15 mouse cellular contexts compared by ENCODE assay signal in genomic region chr5:100200805-100201204, GRCm38 (mm10). TPM values are rescaled to one million over a fixed set of nuclear protein-coding genes. Genes with fewer than 3 reads are reported as not detected.
DNase-seq lines count a peak whose midpoint lies in the region; ATAC-seq and TF ChIP-seq lines count a peak whose summit lies in the region.
"Had no signal": no experiment of that assay in that cellular context is flagged by ENCODE, and none has a peak within 500 bp of the region (broad histone marks: within the 10 kb centered on the region; RNA-seq: fewer than 3 reads in every experiment).

No protein-coding gene starts in this region.

- intact Hi-C loops in heart, adult 2 months (cut with DNase I), result no loop called here

- no peak overlapping the region for H3K9ac ChIP-seq in forebrain, embryonic 11.5 days (ENCODE audit: low read length)
- H3K9ac ChIP-seq in hindbrain, embryonic 12.5 days, result no peak overlapping the region
- H3K9ac ChIP-seq in midbrain, embryonic 16.5 days (ENCODE audit: low read depth, low read length), result no peak overlapping the region
- H3K9ac ChIP-seq in heart, adult 2 months (ENCODE audit: low read depth, low read length), result no peak overlapping the region
- H3K9ac ChIP-seq: limb, embryonic 12.5 days; lung, embryonic 15.5 days; stomach, embryonic 15.5 days had no signal

- peak; percentile 63 for ATAC-seq in forebrain, embryonic 11.5 days (replicated peaks; ENCODE audit: low FRiP score)
- peak; percentile 71; the same call in 1 of the 2 replicates for ATAC-seq in hindbrain, embryonic 12.5 days (ENCODE audit: low FRiP score)
- ATAC-seq in midbrain, embryonic 16.5 days, result peak; percentile 88

- TF ChIP-seq POLR2A in heart, adult 2 months (IDR thresholded peaks at IDR 0.05; ENCODE audit: insufficient read depth, low read depth, low read length), result no peak

- no peak overlapping the region for H3K4me3 ChIP-seq in forebrain, embryonic 11.5 days (ENCODE audit: low read depth, low read length)
- no peak overlapping the region for H3K4me3 ChIP-seq in forebrain, embryonic 10.5 days
- H3K4me3 ChIP-seq in hindbrain, embryonic 12.5 days, result no peak overlapping the region
- H3K4me3 ChIP-seq in midbrain, embryonic 16.5 days (ENCODE audit: low read depth, low read length), result no peak overlapping the region
- H3K4me3 ChIP-seq in heart, adult 2 months, result no peak overlapping the region
- H3K4me3 ChIP-seq: limb, embryonic 12.5 days; lung, embryonic 15.5 days; stomach, embryonic 15.5 days had no signal

- H3K27ac ChIP-seq in forebrain, embryonic 11.5 days (ENCODE audit: low read depth, low read length), result no peak overlapping the region
- no peak overlapping the region for H3K27ac ChIP-seq in forebrain, embryonic 10.5 days
- H3K27ac ChIP-seq in hindbrain, embryonic 12.5 days, result no peak overlapping the region
- peak overlapping the region; percentile 84 for H3K27ac ChIP-seq in midbrain, embryonic 16.5 days (ENCODE audit: low read length)
- H3K27ac ChIP-seq in heart, adult 2 months, result no peak overlapping the region
- H3K27ac ChIP-seq: limb, embryonic 12.5 days; lung, embryonic 15.5 days; stomach, embryonic 15.5 days had no signal

- no peaks in the 10 kb centered on the region for H3K79me2 ChIP-seq in heart, adult 2 months (replicated peaks; ENCODE audit: control insufficient read depth, insufficient read depth, low read length)

- no peak for TF ChIP-seq CTCF in heart, adult 2 months (IDR thresholded peaks at IDR 0.05)

- H3K9me3 ChIP-seq in forebrain, embryonic 11.5 days (ENCODE audit: control insufficient read depth, low read length), result no peaks in the 10 kb centered on the region
- no peaks in the 10 kb centered on the region for H3K9me3 ChIP-seq in forebrain, embryonic 10.5 days
- no peaks in the 10 kb centered on the region for H3K9me3 ChIP-seq in hindbrain, embryonic 12.5 days (replicated peaks)
- no peaks in the 10 kb centered on the region for H3K9me3 ChIP-seq in midbrain, embryonic 16.5 days (replicated peaks; ENCODE audit: control insufficient read depth, low read length, poor library complexity, severe bottlenecking)
- H3K9me3 ChIP-seq: limb, embryonic 12.5 days; lung, embryonic 15.5 days; stomach, embryonic 15.5 days had no signal

- DNase-seq in forebrain, embryonic 11.5 days (ENCODE audit: low spot score), result no peak
- DNase-seq in forebrain, embryonic 10.5 days (ENCODE audit: extremely low spot score, low spot score), result no peak
- peak; percentile 57 for DNase-seq in R1 (ENCODE audit: low read depth, low spot score)
- DNase-seq in heart, adult 2 months, result no peak
- no peak for DNase-seq in thymus, postnatal 4 days
- no peak for DNase-seq in spleen, postnatal 14 days (ENCODE audit: low spot score in 2 of 2)
- DNase-seq: cerebellum, adult 11 months; heart, postnatal 4 days; kidney, postnatal 14 days had no signal

- H3K36me3 ChIP-seq in forebrain, embryonic 11.5 days (ENCODE audit: control insufficient read depth, insufficient read depth, low read length), result no peaks in the 10 kb centered on the region
- H3K36me3 ChIP-seq in forebrain, embryonic 10.5 days (replicated peaks), result no peaks in the 10 kb centered on the region
- no peaks in the 10 kb centered on the region for H3K36me3 ChIP-seq in hindbrain, embryonic 12.5 days
- H3K36me3 ChIP-seq in midbrain, embryonic 16.5 days (ENCODE audit: control insufficient read depth, insufficient read depth, low read length), result no peaks in the 10 kb centered on the region
- no peaks in the 10 kb centered on the region for H3K36me3 ChIP-seq in heart, adult 2 months (ENCODE audit: control insufficient read depth, insufficient read depth, low read length)
- H3K36me3 ChIP-seq: limb, embryonic 12.5 days; lung, embryonic 15.5 days; stomach, embryonic 15.5 days had no signal

- WGBS in forebrain, embryonic 11.5 days, result 29% methylated on average over 5 of the region's 5 CpGs
- WGBS in forebrain, embryonic 10.5 days, result 41% methylated on average over 5 of the region's 5 CpGs
- 45% methylated on average over 5 of the region's 5 CpGs for WGBS in hindbrain, embryonic 12.5 days
- 11% methylated on average over 5 of the region's 5 CpGs for WGBS in midbrain, embryonic 16.5 days
- 56% methylated on average over 5 of the region's 5 CpGs for WGBS in heart, adult 2 months

- H3K4me2 ChIP-seq in forebrain, embryonic 11.5 days (ENCODE audit: low read depth, low read length, severe bottlenecking), result no peak overlapping the region
- no peak overlapping the region for H3K4me2 ChIP-seq in hindbrain, embryonic 12.5 days (replicated peaks)
- H3K4me2 ChIP-seq in midbrain, embryonic 16.5 days (ENCODE audit: low read length), result no peak overlapping the region; the same call in 1 of the 2 replicates
- H3K4me2 ChIP-seq: limb, embryonic 12.5 days; lung, embryonic 15.5 days; stomach, embryonic 15.5 days had no signal

- no peak for TF ChIP-seq EP300 in heart, adult 2 months (IDR thresholded peaks at IDR 0.05; ENCODE audit: insufficient read depth, low read depth, low read length)

- peaks cover 6% of the 10 kb centered on the region; the same call in 1 of the 2 replicates for H3K4me1 ChIP-seq in forebrain, embryonic 11.5 days (replicated peaks; ENCODE audit: control insufficient read depth, insufficient read depth, low read length)
- peaks cover 47% of the 10 kb centered on the region for H3K4me1 ChIP-seq in forebrain, embryonic 10.5 days
- H3K4me1 ChIP-seq in hindbrain, embryonic 12.5 days, result peaks cover 18% of the 10 kb centered on the region
- H3K4me1 ChIP-seq in midbrain, embryonic 16.5 days (ENCODE audit: control insufficient read depth, insufficient read depth, low read length), result peaks cover 40% of the 10 kb centered on the region
- H3K4me1 ChIP-seq in heart, adult 2 months (ENCODE audit: control insufficient read depth, insufficient read depth, low read length), result no peaks in the 10 kb centered on the region

- H3K27me3 ChIP-seq in forebrain, embryonic 11.5 days (ENCODE audit: control insufficient read depth, insufficient read depth, low read length), result no peaks in the 10 kb centered on the region
- peaks cover 59% of the 10 kb centered on the region for H3K27me3 ChIP-seq in forebrain, embryonic 10.5 days (ENCODE audit: poor library complexity, severe bottlenecking)
- H3K27me3 ChIP-seq in hindbrain, embryonic 12.5 days, result no peaks in the 10 kb centered on the region
- H3K27me3 ChIP-seq in midbrain, embryonic 16.5 days (ENCODE audit: control insufficient read depth, insufficient read depth, low read depth, low read length), result no peaks in the 10 kb centered on the region
- H3K27me3 ChIP-seq in heart, adult 2 months (ENCODE audit: control insufficient read depth, insufficient read depth, low read length), result no peaks in the 10 kb centered on the region
- H3K27me3 ChIP-seq: limb, embryonic 12.5 days; lung, embryonic 15.5 days; stomach, embryonic 15.5 days had no signal

RNA-seq across cellular contexts. Expression of gene Tmem150c, which starts 41.2 kb away (rescaled TPM):
- 2.4 TPM in 2 replicates for polyA plus RNA-seq in forebrain, embryonic 11.5 days (2014; fragmentation: Nextera tagmentation; extraction: Ambion mirVana)
- polyA plus RNA-seq in forebrain, embryonic 10.5 days (2016; fragmentation: Nextera tagmentation; extraction: Ambion mirVana), result 2.2 and 2.3 TPM in 2 replicates
- 8.2 and 9.9 TPM in 2 replicates for polyA plus RNA-seq in hindbrain, embryonic 12.5 days (2016; fragmentation: Nextera tagmentation; extraction: Ambion mirVana)
- polyA plus RNA-seq in midbrain, embryonic 16.5 days (2015; fragmentation: Nextera tagmentation; extraction: Ambion mirVana), result 51.9 and 60.2 TPM in 2 replicates
- total RNA-seq in heart, adult 2 months (2021), result 1 to 10 TPM; 6.3 to 7.7 TPM
- polyA plus RNA-seq in heart, adult 2 months (2012; rRNA removed), result 3.7 and 3.9 TPM in 2 replicates
- polyA plus RNA-seq: C2C12 had no signal
